Mouse (Mus musculus): ENCODE measurements at regions not wholly inside any gene's neighbourhood (a gene's known extent, or its start where the extent isn't known, plus 50 kb on each side); places are given as distances from the start of the nearest gene placed in this dataset.

DNA sequence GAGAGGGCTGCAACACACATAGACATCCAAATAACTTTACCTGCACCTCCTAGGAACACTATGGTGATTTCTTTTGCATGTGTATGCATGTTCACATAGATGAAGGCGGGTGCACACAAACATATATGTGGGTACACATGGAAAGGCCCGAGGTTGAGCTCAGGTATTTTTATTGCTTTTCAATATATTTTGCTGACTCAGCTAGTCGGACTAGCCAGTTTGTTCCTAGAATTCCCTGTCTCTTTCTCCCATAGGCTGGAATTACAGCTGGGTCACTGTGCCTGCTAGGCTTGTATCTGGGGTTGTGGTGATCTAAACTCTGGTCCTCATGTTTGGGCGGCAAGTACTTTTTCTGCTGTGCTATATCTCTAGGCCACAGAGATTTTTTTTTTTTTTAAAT, 166.1 kb upstream of the Mki67 start:
- TF ChIP-seq CHD2 (IDR thresholded peaks at IDR 0.05; ENCODE audit: low read length) (no peak), ZNF384 (IDR thresholded peaks at IDR 0.05; ENCODE audit: low read depth, low read length) (no peak), MYC (IDR thresholded peaks at IDR 0.05; ENCODE audit: low read depth, low read length) (no peak), MXI1 (IDR thresholded peaks at IDR 0.05; ENCODE audit: low read depth, low read length) (no peak), CTCF (IDR thresholded peaks at IDR 0.05 in 2 of 3, conservative IDR thresholded peaks at IDR 0.05 in 1 of 3; ENCODE audit: control insufficient read depth in 1 of 3, insufficient read depth in 1 of 3, low read depth in 2 of 3, low read length in 3 of 3, poor library complexity in 1 of 3, severe bottlenecking in 1 of 3) (no peak), POLR2A (IDR thresholded peaks at IDR 0.05; ENCODE audit: control insufficient read depth in 1 of 2, insufficient read depth in 1 of 2, low read depth in 1 of 2, low read length in 2 of 2, poor library complexity in 1 of 2) (no peak), UBTF (IDR thresholded peaks at IDR 0.05; ENCODE audit: borderline replicate concordance, insufficient read depth, low read depth, low read length) (no peak), EP300 (IDR thresholded peaks at IDR 0.05; ENCODE audit: low read depth in 1 of 2, low read length in 2 of 2) (no peak), GATA1 (IDR thresholded peaks at IDR 0.05; ENCODE audit: low read depth, low read length) (no peak), ZMIZ1 (IDR thresholded peaks at IDR 0.05; ENCODE audit: low read depth, low read length) (no peak), GABPA (IDR thresholded peaks at IDR 0.05; ENCODE audit: low read depth, low read length) (no peak), TAL1 (IDR thresholded peaks at IDR 0.05; ENCODE audit: low read length) (no peak)

Data from MEL (cell line).